Mouse (Mus musculus) bone marrow, adult 2 months (tissue): ENCODE results near the gene Trpm8.

ENCODE experiments used
- CTCF ChIP-seq: fragments of 200-500 bp; IDR thresholded peaks from 2 replicates; pipeline ENCODE4 v1.5.1; 2011; ENCODE audit warnings: low read length, control low read depth; ENCODE audit not compliant: control insufficient read depth, insufficient read depth
- POLR2A ChIP-seq: fragments of 200-500 bp; IDR thresholded peaks from 2 replicates; pipeline ENCODE4 v1.6.1; 2011; ENCODE audit warnings: low read depth, mild to moderate bottlenecking, control low read depth, low read length, borderline replicate concordance; ENCODE audit not compliant: control insufficient read depth

- no peak for TF ChIP-seq POLR2A
- TF ChIP-seq CTCF = no peak
Observed at GRCm38 (mm10) chr1:88298686-88299528, 21.4 kb downstream of the Trpm8 start.
